Mouse (Mus musculus): ENCODE data around the gene Sptbn1.
A peak's percentile ranks its signal among the peaks of the same experiment; 100 is the strongest.

Gene Sptbn1

DNA sequence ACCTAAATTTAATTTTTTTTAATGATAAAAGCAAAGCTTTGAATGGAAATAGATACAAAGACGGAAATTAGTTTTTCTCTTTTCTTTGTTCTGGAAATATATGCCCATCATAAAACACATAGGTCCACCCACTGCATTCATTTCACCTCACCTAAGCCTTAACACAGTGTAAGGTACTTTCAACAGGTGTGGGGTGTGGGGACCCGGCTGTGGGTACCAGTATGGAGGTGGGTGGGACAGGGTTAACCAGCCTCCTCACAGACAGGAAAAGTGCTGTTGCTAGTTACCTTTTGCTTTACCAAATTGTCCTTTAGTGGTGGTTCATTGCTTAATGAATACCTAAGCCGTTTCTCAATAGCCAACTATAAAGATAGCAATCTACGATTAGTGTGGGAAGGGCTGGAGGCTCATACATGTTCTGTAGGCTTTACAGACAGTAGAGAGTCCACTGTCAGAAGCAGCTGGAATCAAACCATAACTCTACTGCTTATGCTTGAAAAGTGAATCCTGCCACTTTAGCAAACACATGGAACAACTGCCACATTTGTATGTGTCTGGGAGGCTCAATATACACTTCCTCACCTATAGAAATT is 96.3 kb downstream of the Sptbn1 start:
- DNase-seq (ENCODE audit: low read depth, low spot score) = no peak

GRCm38 (mm10) chr11:30171184-30171583 is 96.8 kb downstream of the Sptbn1 start:
- no peak for DNase-seq (ENCODE audit: low read depth, low spot score)

DNA sequence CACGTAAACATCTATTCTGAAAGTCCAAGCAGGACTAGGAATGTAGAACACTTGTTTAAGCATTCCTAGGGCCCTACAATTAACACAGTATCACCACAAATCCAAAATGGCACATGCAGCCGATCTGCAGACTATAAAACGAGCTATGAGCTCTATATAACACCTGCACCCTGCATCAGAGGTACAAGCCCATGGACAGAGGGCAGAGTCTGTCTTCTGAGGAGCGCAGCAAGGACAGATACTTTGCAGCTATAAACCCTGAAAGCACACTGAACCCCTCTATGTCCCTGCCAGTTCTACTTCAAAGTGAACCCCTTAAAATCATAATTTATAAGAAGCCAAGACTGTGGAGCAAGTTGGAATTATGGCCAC is 101.4 kb downstream of the Sptbn1 start:
- no peak for DNase-seq (ENCODE audit: low read depth, low spot score)

GRCm38 (mm10) chr11:30165861-30166550 is 102.0 kb downstream of the Sptbn1 start:
- no peak for DNase-seq (ENCODE audit: low read depth, low spot score)

- DNase-seq (ENCODE audit: low read depth, low spot score) = no peak
Observed at GRCm38 (mm10) chr11:30164515-30165214, 103.3 kb downstream of the Sptbn1 start.

DNA sequence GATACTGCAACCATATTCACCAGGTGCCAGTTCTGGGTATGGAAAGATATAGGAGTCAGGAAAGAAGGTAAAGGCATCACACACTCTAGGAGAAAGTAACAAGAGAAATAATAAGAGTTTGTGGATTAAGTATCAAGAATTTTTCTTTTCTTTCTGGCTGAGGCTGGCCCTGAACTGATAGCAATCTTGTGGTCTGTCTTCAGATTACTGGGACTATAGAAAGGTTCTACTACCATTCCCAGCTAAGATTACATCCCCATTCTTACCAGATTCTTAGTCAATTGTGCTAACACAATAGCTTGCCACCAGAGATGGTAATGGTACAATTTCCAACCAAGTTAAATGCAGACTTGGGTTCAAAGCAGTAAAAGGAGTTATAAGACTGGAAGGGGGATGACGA is 104.1 kb downstream of the Sptbn1 start:
- no peak for DNase-seq (ENCODE audit: low read depth, low spot score)

- DNase-seq (ENCODE audit: low read depth, low spot score) = no peak
Observed at GRCm38 (mm10) chr11:30163081-30163480, 104.9 kb downstream of the Sptbn1 start.

DNA sequence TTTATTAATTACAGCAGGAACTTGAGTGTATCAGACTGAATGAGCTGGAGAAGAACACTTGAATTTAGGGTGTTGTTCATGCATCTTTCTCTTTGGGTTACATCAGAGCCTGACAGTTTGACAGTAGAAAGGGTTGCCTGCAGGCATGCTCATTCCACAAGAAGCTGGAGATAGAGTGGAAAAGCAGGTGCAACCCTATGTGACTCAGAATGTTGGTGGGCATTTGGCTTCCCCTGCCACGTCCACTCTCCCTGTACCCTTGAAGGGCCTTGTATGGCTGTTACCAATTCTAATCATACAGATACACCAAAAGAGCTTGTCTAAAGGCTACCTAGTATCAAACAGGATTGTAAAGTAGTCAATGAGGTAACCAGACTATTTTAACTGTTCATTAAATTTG is 106.2 kb downstream of the Sptbn1 start:
- DNase-seq (ENCODE audit: low read depth, low spot score) = no peak

DNA sequence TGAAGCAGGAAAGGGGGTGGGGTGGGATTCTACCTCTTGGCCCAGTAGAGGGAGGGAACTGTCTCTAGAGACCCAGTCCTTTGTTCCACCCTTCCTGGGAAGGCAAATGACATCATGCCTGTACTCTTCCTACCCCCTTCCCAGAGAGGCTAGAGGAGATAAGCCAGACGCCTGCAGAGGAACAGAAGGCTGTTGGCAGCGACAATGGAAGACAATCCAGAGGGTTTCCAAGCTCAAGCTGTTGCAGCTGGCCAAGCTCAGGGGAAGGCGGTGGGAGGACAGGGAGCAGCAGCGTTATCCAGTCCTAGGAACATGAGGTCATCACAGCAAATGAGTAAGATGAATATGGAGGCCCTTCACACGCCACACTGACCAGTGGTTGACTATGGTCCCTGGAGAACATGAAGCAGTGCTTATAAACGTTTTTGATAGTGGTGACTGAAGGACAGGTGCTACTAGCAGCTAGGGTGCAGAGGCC is 106.8 kb downstream of the Sptbn1 start:
- peak; percentile 7 for DNase-seq (ENCODE audit: low read depth, low spot score)

- no peak for DNase-seq (ENCODE audit: low read depth, low spot score)
Observed at GRCm38 (mm10) chr11:30160625-30161172, 107.3 kb downstream of the Sptbn1 start.

DNA sequence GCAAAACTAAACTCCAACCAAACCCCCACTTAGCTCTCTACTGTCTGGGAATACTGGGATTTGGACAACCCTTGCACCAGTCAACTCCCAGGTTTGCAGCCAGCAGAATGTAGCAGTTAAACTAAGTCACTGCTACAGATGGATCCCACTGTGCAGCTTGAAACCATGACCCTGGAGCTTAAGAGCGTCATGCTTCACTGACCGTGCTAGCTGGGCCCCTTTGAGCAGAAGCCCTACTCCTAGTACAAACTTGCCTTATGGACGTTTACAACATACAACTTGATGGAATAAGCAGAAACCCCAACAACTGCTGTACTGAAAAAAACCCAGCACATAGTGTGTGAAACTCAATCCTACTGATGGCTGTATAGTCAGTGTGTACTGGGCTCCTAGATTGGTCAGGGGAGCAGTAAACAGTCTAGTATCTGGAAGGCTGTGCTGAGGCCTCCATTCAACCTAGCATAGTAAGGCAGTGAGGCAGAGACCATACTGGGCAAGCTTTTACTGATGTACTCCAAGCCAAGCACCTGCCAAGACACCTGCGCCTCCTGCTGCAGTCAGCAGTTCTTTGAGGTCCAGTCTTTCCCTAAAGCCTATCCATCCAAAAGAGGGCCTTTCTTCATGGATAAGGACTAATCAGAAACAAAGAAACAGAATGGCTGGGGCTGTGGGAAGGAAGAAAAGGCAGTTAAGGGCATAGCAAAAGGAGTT is 108.3 kb downstream of the Sptbn1 start:
- DNase-seq (ENCODE audit: low read depth, low spot score) = no peak

DNA sequence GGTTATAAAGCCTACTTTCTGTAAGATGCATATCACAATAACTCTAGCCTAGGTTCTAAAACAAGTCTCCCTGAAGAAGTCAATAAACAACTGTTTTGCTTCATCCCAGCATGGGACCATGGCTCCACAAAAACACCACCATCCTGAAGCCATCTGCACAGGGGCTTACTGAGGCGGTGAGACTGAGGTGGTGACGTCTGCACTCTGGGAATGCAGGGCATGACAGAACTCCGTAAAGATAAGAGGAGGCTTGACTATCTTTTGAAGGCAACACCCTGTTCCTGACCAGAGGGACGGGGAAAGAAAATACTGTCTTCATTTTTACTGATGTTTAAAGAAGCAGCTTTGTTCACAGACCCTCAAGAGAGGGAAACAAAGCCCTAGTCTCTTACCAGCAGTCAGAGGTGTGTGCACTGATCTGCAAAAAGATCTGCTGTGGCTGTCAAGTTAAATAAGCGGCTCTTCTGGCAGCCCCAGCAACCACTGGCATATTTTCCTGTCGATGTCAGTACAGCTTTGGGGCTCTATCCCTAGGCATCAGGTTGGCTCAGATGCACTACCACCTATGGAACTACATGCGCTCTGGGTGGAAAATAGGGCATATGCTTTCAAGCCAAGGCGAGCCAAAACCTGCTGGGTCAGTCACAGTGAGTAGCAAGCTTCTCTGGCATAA is 109.8 kb downstream of the Sptbn1 start:
- DNase-seq (ENCODE audit: low read depth, low spot score) = no peak

DNA sequence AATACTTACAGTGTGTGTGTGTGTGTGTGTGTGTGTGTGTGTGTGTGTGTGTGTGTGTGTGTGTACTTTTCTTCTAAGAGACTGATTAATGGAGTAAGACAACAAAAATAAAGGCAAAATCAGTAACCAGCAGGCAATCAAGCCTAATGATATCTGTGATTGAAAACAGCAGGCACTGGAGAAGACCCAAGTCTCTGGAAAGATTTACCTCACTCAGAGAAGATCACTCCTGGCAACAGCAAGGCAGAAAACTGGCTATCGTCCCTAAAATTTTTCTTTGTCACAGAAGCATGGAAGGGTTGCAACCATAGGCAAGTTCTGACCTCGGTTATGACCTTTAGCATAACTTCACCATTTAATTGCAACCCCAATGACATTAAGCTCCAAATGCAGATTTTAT is 112.1 kb downstream of the Sptbn1 start:
- DNase-seq (ENCODE audit: low read depth, low spot score) = no peak

DNA sequence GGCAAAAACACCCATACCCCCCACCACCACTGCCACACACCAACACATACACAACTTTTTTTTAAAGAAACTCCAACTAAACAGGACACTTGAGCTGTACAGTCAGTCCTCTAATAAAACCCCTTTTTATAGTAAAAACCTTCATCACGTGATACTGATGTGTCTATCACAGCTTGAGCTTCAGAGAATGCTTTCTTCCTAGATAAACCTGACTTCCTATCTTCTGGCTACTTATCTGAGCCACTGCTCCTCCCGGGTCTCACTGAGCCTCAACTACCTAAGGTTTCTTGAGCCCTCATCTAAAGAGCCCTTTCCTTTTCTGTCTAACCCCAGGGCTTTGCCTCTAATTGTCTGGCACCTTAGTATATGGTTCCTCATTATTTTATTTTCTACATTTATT is 113.0 kb downstream of the Sptbn1 start:
- no peak for DNase-seq (ENCODE audit: low read depth, low spot score)

- DNase-seq (ENCODE audit: low read depth, low spot score) = no peak
Observed at GRCm38 (mm10) chr11:30148888-30149287, 119.1 kb downstream of the Sptbn1 start.

- no peak for DNase-seq (ENCODE audit: low read depth, low spot score)
Observed at GRCm38 (mm10) chr11:30148378-30148777, 119.6 kb downstream of the Sptbn1 start.

GRCm38 (mm10) chr11:30147882-30148281 is 120.1 kb downstream of the Sptbn1 start:
- DNase-seq (ENCODE audit: low read depth, low spot score) = no peak

GRCm38 (mm10) chr11:30143090-30143489 is 124.9 kb downstream of the Sptbn1 start:
- no peak for DNase-seq (ENCODE audit: low read depth, low spot score)

GRCm38 (mm10) chr11:30139165-30139826 is 128.7 kb downstream of the Sptbn1 start:
- DNase-seq (ENCODE audit: low read depth, low spot score) = no peak

- DNase-seq (ENCODE audit: low read depth, low spot score) = no peak
Observed at GRCm38 (mm10) chr11:30137081-30137480, 130.9 kb downstream of the Sptbn1 start.

- no peak for DNase-seq (ENCODE audit: low read depth, low spot score)
Observed at GRCm38 (mm10) chr11:30134058-30134457, 133.9 kb downstream of the Sptbn1 start.
